In genomic region chr19:25327633-25328032, GRCm38 (mm10) we compare ENCODE assay signal across 22 mouse cellular contexts.
DNase-seq lines count a peak whose midpoint lies in the region; ATAC-seq and TF ChIP-seq lines count a peak whose summit lies in the region.
"Had no signal": no experiment of that assay in that cellular context is flagged by ENCODE, and none has a peak within 500 bp of the region (broad histone marks: within the 10 kb centered on the region; RNA-seq: fewer than 3 reads in every experiment).

No protein-coding gene starts in this region.

- H3K9ac ChIP-seq in midbrain, postnatal 0 days (replicated peaks; ENCODE audit: low read length, poor library complexity, severe bottlenecking) = no peak overlapping the region
- no peak overlapping the region for H3K9ac ChIP-seq in midbrain, embryonic 16.5 days (ENCODE audit: low read depth, low read length)
- H3K9ac ChIP-seq in MEL (ENCODE audit: control insufficient read depth, low read depth, low read length, poor library complexity, severe bottlenecking) = no peak overlapping the region
- H3K9ac ChIP-seq in stomach, postnatal 0 days (ENCODE audit: low read length) = no peak overlapping the region
- no peak overlapping the region for H3K9ac ChIP-seq in hindbrain, embryonic 11.5 days (ENCODE audit: low read depth, low read length)
- H3K9ac ChIP-seq: forebrain, postnatal 0 days; heart, embryonic 15.5 days; hindbrain, embryonic 13.5 days; liver, embryonic 15.5 days; stomach, embryonic 15.5 days had no signal

- no peak overlapping the region for H3K27ac ChIP-seq in layer of hippocampus, adult 2 months
- H3K27ac ChIP-seq in midbrain, postnatal 0 days (ENCODE audit: low read depth, low read length) = no peak overlapping the region
- H3K27ac ChIP-seq in midbrain, embryonic 16.5 days (ENCODE audit: low read length) = no peak overlapping the region
- H3K27ac ChIP-seq in MEL (ENCODE audit: control insufficient read depth, low read depth, low read length) = no peak overlapping the region
- H3K27ac ChIP-seq in stomach, postnatal 0 days (replicated peaks) = no peak overlapping the region
- H3K27ac ChIP-seq in hindbrain, embryonic 11.5 days (ENCODE audit: low read depth, low read length) = no peak overlapping the region
- H3K27ac ChIP-seq: heart, embryonic 15.5 days; hindbrain, embryonic 13.5 days; liver, embryonic 15.5 days; stomach, embryonic 15.5 days had no signal

- H3K27me3 ChIP-seq in midbrain, postnatal 0 days (ENCODE audit: insufficient read depth, low read length) = no peaks in the 10 kb centered on the region
- no peaks in the 10 kb centered on the region for H3K27me3 ChIP-seq in midbrain, embryonic 16.5 days (ENCODE audit: control insufficient read depth, insufficient read depth, low read depth, low read length)
- H3K27me3 ChIP-seq in MEL (ENCODE audit: control insufficient read depth in 1 of 2, insufficient read depth in 2 of 2, low read length in 2 of 2) = no peaks in the 10 kb centered on the region
- no peaks in the 10 kb centered on the region for H3K27me3 ChIP-seq in stomach, postnatal 0 days (ENCODE audit: control insufficient read depth, insufficient read depth, low read length)
- H3K27me3 ChIP-seq in hindbrain, embryonic 11.5 days (ENCODE audit: control insufficient read depth, insufficient read depth, low read length) = no peaks in the 10 kb centered on the region
- H3K27me3 ChIP-seq: heart, embryonic 15.5 days; hindbrain, embryonic 13.5 days; liver, embryonic 15.5 days; stomach, embryonic 15.5 days had no signal

- TF ChIP-seq POLR2A in MEL (IDR thresholded peaks at IDR 0.05; ENCODE audit: control insufficient read depth in 1 of 2, insufficient read depth in 1 of 2, low read depth in 1 of 2, low read length in 2 of 2, poor library complexity in 1 of 2) = no peak

- WGBS in midbrain, postnatal 0 days = 74% methylated on average over 6 of the region's 6 CpGs
- 80% methylated on average over 6 of the region's 6 CpGs for WGBS in midbrain, embryonic 16.5 days
- 67% methylated on average over 6 of the region's 6 CpGs for WGBS in stomach, postnatal 0 days
- WGBS in hindbrain, embryonic 11.5 days = 74% methylated on average over 6 of the region's 6 CpGs

- no peak for TF ChIP-seq EP300 in MEL (IDR thresholded peaks at IDR 0.05; ENCODE audit: low read depth in 1 of 2, low read length in 2 of 2)
- no peak for TF ChIP-seq EP300 in stomach, postnatal 0 days (optimal IDR thresholded peaks at IDR 0.05)

- no peak overlapping the region for H3K4me3 ChIP-seq in layer of hippocampus, adult 2 months
- no peak overlapping the region for H3K4me3 ChIP-seq in midbrain, postnatal 0 days (ENCODE audit: low read depth, low read length)
- no peak overlapping the region for H3K4me3 ChIP-seq in midbrain, embryonic 16.5 days (ENCODE audit: low read depth, low read length)
- H3K4me3 ChIP-seq in MEL (ENCODE audit: control insufficient read depth in 1 of 2, insufficient read depth in 1 of 2, low read depth in 2 of 2, low read length in 2 of 2) = no peak overlapping the region
- no peak overlapping the region for H3K4me3 ChIP-seq in stomach, postnatal 0 days (ENCODE audit: low read depth, low read length)
- H3K4me3 ChIP-seq in hindbrain, embryonic 11.5 days (ENCODE audit: low read depth, low read length) = no peak overlapping the region
- H3K4me3 ChIP-seq: heart, embryonic 15.5 days; hindbrain, embryonic 13.5 days; liver, embryonic 15.5 days; stomach, embryonic 15.5 days had no signal

- H3K4me1 ChIP-seq in midbrain, postnatal 0 days (ENCODE audit: insufficient read depth, low read length) = peaks cover 5% of the 10 kb centered on the region; the same call in 1 of the 2 replicates
- H3K4me1 ChIP-seq in midbrain, embryonic 16.5 days (ENCODE audit: control insufficient read depth, insufficient read depth, low read length) = peaks cover 3% of the 10 kb centered on the region; the same call in 1 of the 2 replicates
- no peaks in the 10 kb centered on the region for H3K4me1 ChIP-seq in MEL (ENCODE audit: control insufficient read depth in 1 of 2, insufficient read depth in 2 of 2, low read length in 2 of 2)
- no peaks in the 10 kb centered on the region; the same call in 1 of the 2 replicates for H3K4me1 ChIP-seq in stomach, postnatal 0 days (replicated peaks; ENCODE audit: control insufficient read depth, insufficient read depth)
- H3K4me1 ChIP-seq in hindbrain, embryonic 11.5 days (replicated peaks; ENCODE audit: control insufficient read depth, insufficient read depth, low read length) = no peaks in the 10 kb centered on the region
- H3K4me1 ChIP-seq: heart, embryonic 15.5 days; liver, embryonic 15.5 days; stomach, embryonic 15.5 days had no signal

- DNase-seq in layer of hippocampus, adult 2 months (ENCODE audit: low spot score in 2 of 2) = no peak
- DNase-seq in layer of hippocampus, adult 8-10 months (ENCODE audit: low spot score in 2 of 2) = no peak
- no peak for DNase-seq in midbrain, postnatal 0 days (ENCODE audit: low spot score)
- DNase-seq in MEL (ENCODE audit: low read depth, low spot score) = no peak
- no peak for DNase-seq in stomach, postnatal 0 days (ENCODE audit: low spot score)
- DNase-seq in hindbrain, embryonic 11.5 days (ENCODE audit: low spot score) = no peak
- DNase-seq: adrenal gland, postnatal 14 days; cerebellum, adult 9-11 months; forebrain, postnatal 0 days; heart, adult 18-20 months; kidney, adult 11 months; kidney, postnatal 36 days; left cerebral cortex, postnatal 4 days; midbrain, embryonic 14.5 days; right cerebral cortex, adult 18-20 months; thymus, postnatal 14 days had no signal

- no peaks in the 10 kb centered on the region for H3K9me3 ChIP-seq in midbrain, postnatal 0 days (ENCODE audit: low read length)
- H3K9me3 ChIP-seq in midbrain, embryonic 16.5 days (replicated peaks; ENCODE audit: control insufficient read depth, low read length, poor library complexity, severe bottlenecking) = no peaks in the 10 kb centered on the region
- no peaks in the 10 kb centered on the region for H3K9me3 ChIP-seq in MEL (replicated peaks; ENCODE audit: insufficient read depth, low read length)
- H3K9me3 ChIP-seq in stomach, postnatal 0 days (ENCODE audit: control insufficient read depth, low read length) = no peaks in the 10 kb centered on the region
- no peaks in the 10 kb centered on the region for H3K9me3 ChIP-seq in hindbrain, embryonic 11.5 days (ENCODE audit: control insufficient read depth, low read length)
- H3K9me3 ChIP-seq: heart, embryonic 15.5 days; hindbrain, embryonic 13.5 days; liver, embryonic 15.5 days; stomach, embryonic 15.5 days had no signal

- TF ChIP-seq RAD21 in MEL (IDR thresholded peaks at IDR 0.05; ENCODE audit: low read depth, low read length) = no peak

- ATAC-seq in midbrain, postnatal 0 days (ENCODE audit: low FRiP score) = no peak
- ATAC-seq in midbrain, embryonic 16.5 days = no peak
- no peak for ATAC-seq in stomach, postnatal 0 days (ENCODE audit: low FRiP score, low TSS enrichment)
- ATAC-seq in hindbrain, embryonic 11.5 days (ENCODE audit: low FRiP score) = no peak
- ATAC-seq: activated CD4-positive, CD25-positive, alpha-beta regulatory T cell, adult 4 months; forebrain, postnatal 0 days had no signal

- H3K4me2 ChIP-seq in midbrain, postnatal 0 days (ENCODE audit: low read depth, low read length, poor library complexity, severe bottlenecking) = no peak overlapping the region
- no peak overlapping the region for H3K4me2 ChIP-seq in midbrain, embryonic 16.5 days (ENCODE audit: low read length)
- H3K4me2 ChIP-seq in stomach, postnatal 0 days (replicated peaks; ENCODE audit: low read depth) = no peak overlapping the region
- H3K4me2 ChIP-seq in hindbrain, embryonic 11.5 days (replicated peaks; ENCODE audit: low read depth, low read length) = no peak overlapping the region
- H3K4me2 ChIP-seq: heart, embryonic 15.5 days; hindbrain, embryonic 13.5 days; liver, embryonic 15.5 days; stomach, embryonic 15.5 days had no signal

- no peaks in the 10 kb centered on the region for H3K79me2 ChIP-seq in MEL (ENCODE audit: control insufficient read depth, insufficient read depth, low read length, poor library complexity)

- TF ChIP-seq CTCF in layer of hippocampus, adult 2 months (conservative IDR thresholded peaks at IDR 0.05) = peak; percentile 50
- TF ChIP-seq CTCF in midbrain, postnatal 0 days (IDR thresholded peaks at IDR 0.05) = 0 out of 2 replicates have a peak, but pooled peaks have one; percentile 23
- peak; percentile 13 to 29 (median 28); a peak in 4 of 6 replicates for TF ChIP-seq CTCF in MEL (IDR thresholded peaks at IDR 0.05 in 2 of 3, conservative IDR thresholded peaks at IDR 0.05 in 1 of 3; ENCODE audit: control insufficient read depth in 1 of 3, insufficient read depth in 1 of 3, low read depth in 2 of 3, low read length in 3 of 3, poor library complexity in 1 of 3, severe bottlenecking in 1 of 3)
- TF ChIP-seq CTCF in stomach, postnatal 0 days (IDR thresholded peaks at IDR 0.05; ENCODE audit: low read depth) = peak; percentile 48

- no peaks in the 10 kb centered on the region for H3K36me3 ChIP-seq in midbrain, postnatal 0 days (ENCODE audit: insufficient read depth, low read length)
- H3K36me3 ChIP-seq in midbrain, embryonic 16.5 days (ENCODE audit: control insufficient read depth, insufficient read depth, low read length) = no peaks in the 10 kb centered on the region
- H3K36me3 ChIP-seq in MEL (ENCODE audit: control insufficient read depth in 1 of 2, insufficient read depth in 2 of 2, low read length in 2 of 2) = no peaks in the 10 kb centered on the region
- H3K36me3 ChIP-seq in stomach, postnatal 0 days (ENCODE audit: control insufficient read depth, insufficient read depth, low read length) = no peaks in the 10 kb centered on the region
- no peaks in the 10 kb centered on the region for H3K36me3 ChIP-seq in hindbrain, embryonic 11.5 days (ENCODE audit: control insufficient read depth, insufficient read depth, low read length)
- H3K36me3 ChIP-seq: heart, embryonic 15.5 days; hindbrain, embryonic 13.5 days; liver, embryonic 15.5 days; stomach, embryonic 15.5 days had no signal

TF ChIP-seq in MEL, 35 proteins besides CTCF, POLR2A, EP300 and RAD21 (continues in another document):
- no peak for TF ChIP-seq TCF12 (IDR thresholded peaks at IDR 0.05; ENCODE audit: low read depth, low read length)
- no peak for TF ChIP-seq MYC (IDR thresholded peaks at IDR 0.05; ENCODE audit: low read depth, low read length)
- TF ChIP-seq UBTF (IDR thresholded peaks at IDR 0.05; ENCODE audit: borderline replicate concordance, insufficient read depth, low read depth, low read length) = no peak
- TF ChIP-seq MAX (IDR thresholded peaks at IDR 0.05; ENCODE audit: low read length) = no peak
- TF ChIP-seq USF2 (IDR thresholded peaks at IDR 0.05; ENCODE audit: borderline replicate concordance in 1 of 2, insufficient read depth in 1 of 2, low read depth in 1 of 2, low read length in 2 of 2) = no peak
- no peak for TF ChIP-seq MAZ (IDR thresholded peaks at IDR 0.05; ENCODE audit: low read depth, low read length)
- no peak for TF ChIP-seq POLR2AphosphoS5 (IDR thresholded peaks at IDR 0.05; ENCODE audit: borderline replicate concordance, low read depth, low read length)
- TF ChIP-seq ZKSCAN1 (IDR thresholded peaks at IDR 0.05; ENCODE audit: low read depth, low read length) = no peak
- no peak for TF ChIP-seq MEF2A (IDR thresholded peaks at IDR 0.05; ENCODE audit: extremely low read depth, insufficient replicate concordance, low read depth, low read length, poor library complexity, severe bottlenecking)
- no peak for TF ChIP-seq BHLHE40 (IDR thresholded peaks at IDR 0.05; ENCODE audit: borderline replicate concordance, low read depth, low read length)
